Mouse (Mus musculus): ENCODE data around the gene Adam11. TPM values are rescaled to one million over a fixed set of nuclear protein-coding genes. Genes with fewer than 3 reads are reported as not detected.
"Not testable (repeated sequence)": the region's sequence is repeated elsewhere in the genome, so short reads cannot be mapped to it uniquely, and the experiment has no call there.

The Adam11 gene
- total RNA-seq (2021), result 1 to 10 TPM; 1.9 to 5.5 TPM
- long read RNA-seq, experiment 1, partial matches to known transcripts, result 0 of 2 reads
- long read RNA-seq, experiment 1, other reads (novel, unspliced or antisense), result 2 of 2 reads
- long read RNA-seq, experiment 2, partial matches to known transcripts, result 0 of 2 reads
- long read RNA-seq, experiment 2, other reads (novel, unspliced or antisense), result 2 of 2 reads

DNA sequence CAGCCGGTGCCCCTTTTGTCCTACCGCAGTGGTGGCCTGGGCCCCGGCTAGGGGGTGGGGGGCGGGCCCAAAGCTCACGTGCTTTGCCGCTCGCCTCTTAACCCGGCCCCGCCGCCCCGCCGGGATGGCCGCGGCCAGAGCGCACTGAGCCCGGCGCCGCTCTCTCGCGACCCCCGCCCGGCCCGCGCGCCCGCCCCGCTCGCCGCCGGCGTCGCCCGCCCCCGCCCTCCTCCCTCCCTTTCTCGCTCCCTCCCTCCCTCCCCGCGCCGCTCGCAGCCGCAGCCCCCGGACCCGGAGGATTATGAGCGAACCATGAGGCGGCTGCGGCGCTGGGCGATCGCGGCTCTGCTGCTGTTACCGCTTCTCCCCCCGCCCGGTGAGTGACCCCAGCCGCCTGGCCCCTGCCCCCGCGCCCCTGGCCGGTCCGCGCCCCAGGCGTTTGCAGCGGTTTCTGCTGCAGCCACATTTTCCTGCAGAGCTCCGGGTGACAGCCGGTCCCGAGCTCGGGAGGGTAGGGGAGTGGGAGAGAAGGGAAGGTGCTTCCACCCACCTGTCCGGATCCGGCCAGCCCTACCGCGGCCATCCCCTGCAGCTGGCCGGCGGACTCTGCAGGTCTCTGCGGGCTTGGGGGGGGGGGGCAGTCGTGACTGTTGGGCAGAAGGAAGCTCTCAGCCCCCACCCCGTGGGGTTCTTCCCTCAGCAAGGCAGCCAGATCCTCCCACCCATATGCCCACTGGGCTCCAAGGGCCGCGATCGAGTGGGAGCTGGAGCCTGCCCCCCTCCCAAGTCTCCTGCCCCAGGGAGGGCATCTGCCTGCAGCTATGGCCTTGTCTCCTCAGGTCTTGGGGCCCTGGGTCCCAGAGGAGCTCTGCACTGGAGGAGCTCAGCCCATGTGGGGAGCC lies at the start of gene Adam11:
TSS of gene Adam11 (plus strand) at position 131 of the 902 bp plus-strand sequence.
- DNase-seq (ENCODE audit: low spot score in 2 of 2), result no peak

GRCm38 (mm10) chr11:102712411-102712810 lies 48.8 kb upstream of the Adam11 start:
- DNase-seq (ENCODE audit: low spot score in 2 of 2), result no peak

DNA sequence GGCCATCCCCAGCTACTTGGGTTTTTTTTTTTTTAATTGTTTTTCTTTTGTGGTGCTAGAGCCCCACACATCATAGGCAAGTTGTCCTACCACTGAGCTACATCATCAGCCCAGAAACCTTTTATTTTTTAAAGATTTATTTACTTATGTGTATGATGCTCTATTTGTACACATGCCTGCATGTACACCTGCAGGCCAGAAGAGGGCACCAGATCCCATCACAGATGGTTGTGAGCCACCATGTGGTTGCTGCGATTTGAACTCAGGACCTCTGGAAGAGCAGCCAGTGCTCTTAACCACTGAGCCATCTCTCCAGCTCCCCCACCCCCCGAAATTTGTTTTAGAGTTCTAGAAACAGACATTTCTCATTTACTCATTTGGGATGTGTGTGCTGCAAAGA lies 46.7 kb upstream of the Adam11 start:
- DNase-seq (ENCODE audit: low spot score in 2 of 2), result not testable (repeated sequence)

GRCm38 (mm10) chr11:102716135-102716534 lies 45.1 kb upstream of the Adam11 start:
- DNase-seq (ENCODE audit: low spot score in 2 of 2), result no peak

- no peak for DNase-seq (ENCODE audit: low spot score in 2 of 2)
Observed at GRCm38 (mm10) chr11:102725574-102725973, 35.7 kb upstream of the Adam11 start.

GRCm38 (mm10) chr11:102728614-102729013 lies 32.6 kb upstream of the Adam11 start:
- no peak for DNase-seq (ENCODE audit: low spot score in 2 of 2)

GRCm38 (mm10) chr11:102729835-102730234 lies 31.4 kb upstream of the Adam11 start:
- DNase-seq (ENCODE audit: low spot score in 2 of 2), result no peak

- no peak for DNase-seq (ENCODE audit: low spot score in 2 of 2)
Observed at GRCm38 (mm10) chr11:102731366-102731765, 29.9 kb upstream of the Adam11 start.

DNA sequence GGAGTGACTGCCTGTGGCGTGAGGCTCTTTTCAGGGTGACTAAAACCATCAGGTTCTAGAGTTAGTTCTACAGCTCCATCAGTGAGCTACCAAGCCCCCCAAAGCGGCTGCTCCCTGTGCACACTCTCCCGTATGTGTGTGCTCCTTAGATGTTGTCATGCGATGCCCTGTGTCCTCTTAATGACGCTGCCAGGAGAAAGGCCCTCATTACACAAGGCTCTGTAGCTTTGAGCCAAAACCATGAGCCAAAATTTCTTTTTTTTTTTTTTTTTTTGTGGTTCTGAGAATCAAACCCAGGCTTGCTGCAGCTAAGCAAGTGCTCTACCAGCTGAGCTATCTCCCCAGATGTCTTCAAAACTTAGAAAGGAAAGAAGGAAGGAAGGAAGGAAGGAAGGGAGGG lies 28.1 kb upstream of the Adam11 start:
- DNase-seq (ENCODE audit: low spot score in 2 of 2), result no peak

GRCm38 (mm10) chr11:102734961-102735360 lies 26.3 kb upstream of the Adam11 start:
- no peak for DNase-seq (ENCODE audit: low spot score in 2 of 2)

- DNase-seq (ENCODE audit: low spot score in 2 of 2), result no peak
Observed at GRCm38 (mm10) chr11:102738046-102738445, 23.2 kb upstream of the Adam11 start.

DNA sequence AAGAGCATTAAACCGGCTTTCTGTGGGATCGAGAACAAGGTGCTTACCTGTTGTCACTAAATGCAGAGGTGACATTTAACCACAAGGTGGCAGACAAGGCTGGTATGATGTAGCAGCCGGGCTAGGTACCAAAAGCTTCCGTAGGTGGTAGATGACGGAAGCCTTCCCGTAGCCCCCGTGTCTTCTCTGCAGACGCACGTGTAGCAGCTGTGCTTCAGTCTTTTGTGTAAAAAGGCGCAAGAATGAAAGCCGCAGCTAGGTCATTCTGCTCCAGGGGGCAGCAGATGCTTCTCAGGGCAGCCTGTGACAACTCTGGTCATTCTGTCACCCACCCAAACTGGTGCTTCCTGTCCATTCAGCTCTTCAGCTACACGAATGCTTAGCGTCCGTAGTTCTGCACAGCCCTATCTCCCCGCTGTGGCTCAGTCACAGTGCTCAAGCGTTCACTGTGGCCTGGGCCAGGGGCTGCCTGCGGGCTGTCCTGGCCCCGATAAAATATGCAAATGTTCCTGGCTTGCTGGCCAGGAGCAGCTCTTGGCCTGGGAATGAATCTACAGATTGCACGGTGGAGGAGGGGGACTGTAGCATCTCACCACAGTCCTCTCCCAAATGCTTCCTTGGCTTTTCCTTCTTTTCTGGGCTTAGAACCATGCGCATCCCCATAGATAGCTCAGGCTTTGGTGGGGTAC lies 21.8 kb upstream of the Adam11 start:
- peak in 1 of 2 experiments; percentile 16 for DNase-seq (ENCODE audit: low spot score in 2 of 2)

DNA sequence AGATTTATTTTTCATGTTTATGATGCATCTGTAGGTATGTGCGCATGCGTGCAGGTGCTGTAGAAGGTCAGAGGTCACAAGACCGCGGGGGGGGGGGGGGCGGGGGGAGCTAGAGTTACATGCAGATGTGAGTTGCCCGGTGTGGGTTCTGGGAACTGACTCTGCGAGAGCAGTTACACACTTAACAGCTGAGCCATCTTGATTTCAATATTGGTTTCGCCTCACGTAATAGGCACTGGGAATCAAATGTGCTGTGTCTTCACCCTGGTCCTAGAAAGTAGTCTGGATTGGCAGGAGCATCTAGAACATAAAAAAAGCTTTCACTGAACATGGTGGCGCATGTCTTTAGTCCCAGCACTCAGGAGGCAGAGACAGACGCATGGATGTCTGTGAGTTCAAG lies 20.6 kb upstream of the Adam11 start:
- no peak for DNase-seq (ENCODE audit: low spot score in 2 of 2)

- no peak for DNase-seq (ENCODE audit: low spot score in 2 of 2)
Observed at GRCm38 (mm10) chr11:102741129-102741950, 19.9 kb upstream of the Adam11 start.

DNA sequence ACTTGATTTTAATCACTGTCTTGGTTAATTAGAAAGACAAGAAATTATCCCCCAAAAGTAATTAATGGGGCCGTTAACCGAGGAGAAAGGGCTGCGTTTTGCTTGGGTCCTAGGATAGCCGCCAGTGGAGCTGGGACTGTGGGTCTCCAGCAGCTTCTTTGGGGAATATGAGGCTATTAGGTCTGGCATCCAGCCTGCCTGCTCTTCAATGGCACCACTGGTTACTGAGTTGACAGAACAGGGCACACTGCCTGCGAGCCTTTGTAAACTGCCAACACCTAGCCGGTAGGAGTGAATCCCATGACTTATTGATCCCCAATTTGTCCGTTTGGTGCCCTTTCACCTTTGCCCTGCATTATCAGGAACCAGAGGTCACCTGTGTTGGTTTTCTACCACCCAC lies 19.2 kb upstream of the Adam11 start:
- no peak for DNase-seq (ENCODE audit: low spot score in 2 of 2)

- DNase-seq (ENCODE audit: low spot score in 2 of 2), result no peak
Observed at GRCm38 (mm10) chr11:102742843-102743242, 18.4 kb upstream of the Adam11 start.

DNA sequence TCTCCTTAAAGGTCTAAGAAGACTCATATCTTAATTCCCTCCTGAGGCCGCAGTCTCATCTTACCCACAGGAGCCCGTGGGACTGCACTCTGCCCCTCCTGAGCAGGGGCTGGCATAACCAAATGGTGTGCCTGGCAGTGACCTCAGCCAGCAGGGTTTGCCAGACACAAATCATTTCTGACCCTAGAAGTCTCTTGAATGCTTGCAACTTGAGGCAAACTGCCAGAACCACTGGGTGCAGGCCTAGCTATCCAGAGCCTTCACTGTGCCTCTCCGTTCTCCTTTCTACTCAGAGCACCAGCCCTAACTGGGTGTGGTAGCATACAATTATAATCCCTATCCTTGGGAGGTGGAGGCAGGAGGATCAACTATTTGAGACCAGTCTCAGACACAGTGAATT lies 16.5 kb upstream of the Adam11 start:
- no peak for DNase-seq (ENCODE audit: low spot score in 2 of 2)

DNA sequence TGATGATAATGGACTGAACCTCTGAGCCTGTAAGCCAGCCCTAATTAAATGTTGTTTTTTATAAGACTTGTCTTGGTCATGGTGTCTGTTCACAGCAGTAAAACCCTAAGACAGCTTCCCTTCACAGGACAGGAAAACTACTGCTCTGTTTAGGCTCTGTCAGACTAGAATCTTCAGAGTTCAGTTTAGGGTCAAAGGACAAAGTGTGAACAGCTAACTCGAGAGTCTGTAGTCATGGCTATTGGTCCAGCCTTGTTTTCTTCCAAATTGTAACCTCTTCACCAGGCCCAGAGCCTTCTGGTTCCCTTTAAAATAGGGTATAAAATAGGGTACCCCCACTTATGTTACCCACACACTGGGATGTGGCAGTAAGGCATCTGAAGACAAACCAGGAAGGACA lies 13.4 kb upstream of the Adam11 start:
- DNase-seq (ENCODE audit: low spot score in 2 of 2), result no peak

DNA sequence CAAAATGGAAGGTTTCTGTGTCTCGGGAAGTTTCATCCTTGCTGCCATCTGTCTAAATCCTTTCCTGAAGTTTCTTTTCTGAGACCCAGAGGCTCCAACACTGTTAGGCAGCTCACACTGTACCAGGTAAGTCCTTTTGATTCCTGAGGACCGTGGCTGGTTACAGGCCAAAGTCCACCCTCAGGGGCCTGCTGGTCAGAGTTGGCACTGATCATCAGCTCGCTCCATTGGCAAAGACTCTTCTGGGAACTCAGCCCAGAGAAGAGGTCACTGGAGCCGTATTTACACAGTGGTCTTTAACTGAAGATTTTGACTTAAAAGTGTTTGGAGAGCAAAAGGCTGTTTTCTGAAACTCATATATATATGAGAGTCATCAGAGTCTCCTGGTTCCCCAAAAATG lies 12.9 kb upstream of the Adam11 start:
- no peak for DNase-seq (ENCODE audit: low spot score in 2 of 2)

DNA sequence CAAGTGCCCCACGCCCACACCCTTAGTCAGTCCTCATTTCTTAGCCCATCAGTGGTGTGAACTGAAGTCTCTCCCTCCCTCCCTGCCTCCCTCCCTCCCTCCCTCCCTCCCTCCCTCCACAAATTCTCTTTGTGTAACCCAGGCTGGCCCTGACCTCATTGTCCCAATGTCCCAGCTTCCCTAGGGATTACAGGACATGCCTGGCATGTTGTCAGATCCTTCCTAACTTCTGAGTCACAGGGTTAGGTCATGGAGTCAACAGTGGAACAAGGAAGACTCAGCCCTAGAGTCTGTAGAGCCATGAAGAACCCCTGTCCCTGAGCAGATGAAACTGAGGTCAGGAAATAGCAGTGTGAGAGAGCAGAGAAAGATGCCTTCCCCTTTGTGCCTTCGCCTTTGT lies 11.5 kb upstream of the Adam11 start:
- DNase-seq (ENCODE audit: low spot score in 2 of 2), result peak in 1 of 2 experiments; percentile 38
